Comparison of ENCODE assay signal across 16 mouse cellular contexts in genomic region chr1:120851860-120852503, GRCm38 (mm10).
DNase-seq lines count a peak whose midpoint lies in the region; ATAC-seq and TF ChIP-seq lines count a peak whose summit lies in the region.
"Had no signal": no experiment of that assay in that cellular context is flagged by ENCODE, and none has a peak within 500 bp of the region (broad histone marks: within the 10 kb centered on the region; RNA-seq: fewer than 3 reads in every experiment).

No protein-coding gene starts in this region.

- H3K9ac ChIP-seq in intestine, embryonic 16.5 days (ENCODE audit: low read depth, low read length) = no peak overlapping the region
- H3K9ac ChIP-seq: embryonic facial prominence, embryonic 12.5 days; heart, embryonic 12.5 days; liver, embryonic 12.5 days had no signal

- no peak overlapping the region for H3K27ac ChIP-seq in intestine, embryonic 16.5 days (ENCODE audit: low read length)
- H3K27ac ChIP-seq: embryonic facial prominence, embryonic 12.5 days; layer of hippocampus, adult 2 months; liver, embryonic 12.5 days had no signal

- no peaks in the 10 kb centered on the region for H3K36me3 ChIP-seq in intestine, embryonic 16.5 days (ENCODE audit: control insufficient read depth, insufficient read depth, low read length)
- H3K36me3 ChIP-seq: embryonic facial prominence, embryonic 12.5 days; heart, embryonic 12.5 days; liver, embryonic 12.5 days had no signal

- intact Hi-C loops in heart, postnatal 14 days (cut with DNase I) = no loop called here
- intact Hi-C loops in left cerebral cortex, postnatal 25 days (cut with DNase I) = no loop called here

- H3K4me1 ChIP-seq in intestine, embryonic 16.5 days (ENCODE audit: control insufficient read depth, insufficient read depth, low read length) = no peaks in the 10 kb centered on the region
- H3K4me1 ChIP-seq: embryonic facial prominence, embryonic 12.5 days; liver, embryonic 12.5 days had no signal

- no peak for ATAC-seq in intestine, embryonic 16.5 days
- ATAC-seq: liver, embryonic 12.5 days; Patski had no signal

- peak; percentile 5 for DNase-seq in heart, adult 18-20 months
- DNase-seq in heart, postnatal 14 days = no peak
- DNase-seq in kidney, postnatal 14 days = peak; percentile 18
- DNase-seq in kidney, adult 11 months = no peak
- peak; percentile 72 for DNase-seq in brain, embryonic 14.5 days (ENCODE audit: low read depth)
- DNase-seq in cerebellum, adult 9-10 months = peak; percentile 2
- DNase-seq in left cerebral cortex, postnatal 25 days (ENCODE audit: low spot score in 2 of 2) = no peak
- DNase-seq: adrenal gland, adult 2 months; right cerebral cortex, postnatal 14 days had no signal

- no peak overlapping the region for H3K4me3 ChIP-seq in intestine, embryonic 16.5 days (ENCODE audit: low read length)
- H3K4me3 ChIP-seq: embryonic facial prominence, embryonic 12.5 days; heart, embryonic 12.5 days; layer of hippocampus, adult 2 months; liver, embryonic 12.5 days had no signal

- H3K4me2 ChIP-seq in intestine, embryonic 16.5 days (ENCODE audit: low read depth, low read length) = no peak overlapping the region
- H3K4me2 ChIP-seq: embryonic facial prominence, embryonic 12.5 days; heart, embryonic 12.5 days; liver, embryonic 12.5 days had no signal

- TF ChIP-seq CTCF in brain, embryonic 14.5 days (IDR thresholded peaks at IDR 0.05; ENCODE audit: borderline replicate concordance, extremely low read depth, insufficient read depth, insufficient read length) = no peak

- 52% methylated on average over 6 of the region's 6 CpGs for WGBS in intestine, embryonic 16.5 days

- no peaks in the 10 kb centered on the region for H3K9me3 ChIP-seq in intestine, embryonic 16.5 days (ENCODE audit: control insufficient read depth, low read length)
- H3K9me3 ChIP-seq: embryonic facial prominence, embryonic 12.5 days; heart, embryonic 12.5 days; liver, embryonic 12.5 days had no signal

- TF ChIP-seq POLR2A in brain, embryonic 14.5 days (IDR thresholded peaks at IDR 0.05; ENCODE audit: borderline replicate concordance, extremely low read depth, insufficient read depth, insufficient read length, poor library complexity, severe bottlenecking) = no peak

- no peaks in the 10 kb centered on the region for H3K27me3 ChIP-seq in intestine, embryonic 16.5 days (replicated peaks; ENCODE audit: control insufficient read depth, insufficient read depth, low read length)
- H3K27me3 ChIP-seq: CH12.LX; embryonic facial prominence, embryonic 12.5 days; liver, embryonic 12.5 days had no signal

Comparison
In these comparisons a context has a peak if more than half of its experiments do, and no peak if none do; other contexts are left out.
1. DNase-seq: peak in heart, adult 18-20 months (2 of 2), kidney, postnatal 14 days (single experiment), brain, embryonic 14.5 days (single experiment) and cerebellum, adult 9-10 months (single experiment); none in heart, postnatal 14 days (0 of 2), kidney, adult 11 months (single experiment) and left cerebral cortex, postnatal 25 days (0 of 2).